Mouse (Mus musculus): ENCODE data around the gene Agtpbp1.

DNA sequence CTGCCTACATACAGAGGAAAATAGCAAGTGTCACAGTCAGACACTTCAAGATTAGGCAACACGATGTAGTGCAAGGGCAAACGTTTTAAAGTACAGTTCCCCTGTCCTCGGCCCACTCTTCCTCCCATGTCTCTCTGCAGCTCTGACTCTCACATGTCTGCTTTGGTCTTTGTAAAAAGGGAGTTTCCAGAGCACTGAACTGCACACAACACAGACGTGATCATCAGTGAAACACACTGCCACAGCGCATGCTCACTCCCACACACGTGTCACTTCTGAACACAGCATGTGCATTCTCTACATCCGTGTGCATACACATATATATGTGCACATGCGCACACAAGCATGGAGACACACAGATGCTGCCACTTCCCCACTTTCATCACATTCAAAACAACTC is 54.5 kb downstream of the Agtpbp1 start:
- TF ChIP-seq CTCF (IDR thresholded peaks at IDR 0.05; ENCODE audit: low read depth) (no peak), EP300 (IDR thresholded peaks at IDR 0.05; ENCODE audit: low read depth) (no peak)

Data from heart, postnatal 0 days (tissue).